Mouse (Mus musculus) bone marrow, adult 2 months (tissue): ENCODE data around the gene Ankrd55. TPM values are rescaled to one million over a fixed set of nuclear protein-coding genes. Genes with fewer than 3 reads are reported as not detected.

Source experiments
- H3K27ac ChIP-seq: fragments of 200-500 bp; 2 replicates; pipeline ENCODE4 v1.5.1; 2012; ENCODE audit warnings: low read depth, mild to moderate bottlenecking, control low read depth, inconsistent platforms, low read length; ENCODE audit not compliant: control insufficient read depth, poor library complexity, insufficient read depth
- H3K4me1 ChIP-seq: fragments of 200-500 bp; 2 replicates; pipeline ENCODE4 v1.6.1; 2011; ENCODE audit warnings: low read length; ENCODE audit not compliant: control insufficient read depth, insufficient read depth
- H3K4me3 ChIP-seq: fragments of 200-500 bp; replicated peaks from 2 replicates; pipeline ENCODE3; 2011; ENCODE audit warnings: mild to moderate bottlenecking, low read depth, low read length, control low read depth; ENCODE audit not compliant: control insufficient read depth
- CTCF ChIP-seq: fragments of 200-500 bp; IDR thresholded peaks from 2 replicates; pipeline ENCODE4 v1.5.1; 2011; ENCODE audit warnings: low read length, control low read depth; ENCODE audit not compliant: control insufficient read depth, insufficient read depth
- POLR2A ChIP-seq: fragments of 200-500 bp; IDR thresholded peaks from 2 replicates; pipeline ENCODE4 v1.6.1; 2011; ENCODE audit warnings: low read depth, mild to moderate bottlenecking, control low read depth, low read length, borderline replicate concordance; ENCODE audit not compliant: control insufficient read depth
- WGBS: fragments of 180-500 bp; shearing (Covaris S2); methylation state at CpG from one replicate; pipeline ENCODE4 v1.1.7; 2018; 5-methylcytosine and 5-hydroxymethylcytosine counted together
- polyA plus RNA-seq: library from polyadenylated mRNA; stranded (reverse); fragments of >200 nt; gene quantifications from 2 replicates; pipeline ENCODE4 v1.2.4, GENCODE M21; 2011; ENCODE audit warnings: low replicate concordance; ENCODE audit not compliant: missing spikeins, insufficient read depth, insufficient read length

Gene Ankrd55
- polyA plus RNA-seq, 1 experiment: not detected

GRCm38 (mm10) chr13:112315442-112315841 is 27.2 kb downstream of the Ankrd55 start:
- no peaks in the 10 kb centered on the region for H3K4me1 ChIP-seq
- H3K4me3 ChIP-seq: no peak overlapping the region
- WGBS: 65% methylated on average over 3 of the region's 3 CpGs
- H3K27ac ChIP-seq: no peak overlapping the region
- no peak for TF ChIP-seq POLR2A

DNA sequence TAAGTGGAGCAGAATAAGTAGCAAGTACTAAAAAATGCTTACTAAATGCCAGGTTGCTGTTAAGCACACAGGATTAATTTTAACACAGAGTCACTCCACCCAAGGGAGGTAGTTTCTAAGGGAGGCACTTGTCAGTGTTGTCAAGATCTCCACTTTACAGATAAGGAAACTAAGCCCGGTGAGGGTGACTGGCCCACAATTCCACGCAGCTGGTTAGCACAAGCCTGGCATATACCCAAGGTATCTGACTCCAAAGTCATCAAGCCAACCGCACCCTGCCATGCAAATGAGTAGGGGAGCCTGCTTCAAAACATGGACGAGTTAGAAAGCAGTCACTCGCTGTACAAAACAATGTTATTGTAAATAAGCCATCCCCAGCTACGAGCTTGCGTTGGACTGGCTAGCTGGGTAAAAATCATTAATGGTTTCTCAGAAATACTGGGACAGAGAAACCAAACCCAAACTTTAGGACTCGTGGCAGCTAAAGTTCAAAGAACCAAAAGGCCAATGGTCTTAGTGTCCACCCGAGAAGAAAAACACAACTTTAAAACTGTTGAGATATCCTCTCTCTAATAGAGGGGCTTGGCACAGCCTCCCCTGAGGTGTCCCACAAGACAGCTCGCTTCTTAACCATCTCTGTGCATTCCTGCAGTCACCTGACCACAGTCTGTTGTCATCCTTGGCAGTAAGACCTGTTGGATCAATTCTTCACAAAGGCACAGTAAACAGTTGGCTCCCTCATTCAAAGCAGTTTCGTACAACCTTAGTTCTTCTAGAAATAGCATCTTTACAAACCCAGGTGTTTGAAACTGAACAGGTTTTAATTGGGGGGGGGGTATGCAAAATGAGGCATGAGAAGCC is 28.6 kb downstream of the Ankrd55 start:
- WGBS: 53% methylated on average over 11 of the region's 11 CpGs
- Histone ChIP-seq H3K4me3 (no peak overlapping the region), H3K4me1 (no peaks in the 10 kb centered on the region), H3K27ac (no peak overlapping the region)
- TF ChIP-seq POLR2A (no peak), CTCF (no peak)

DNA sequence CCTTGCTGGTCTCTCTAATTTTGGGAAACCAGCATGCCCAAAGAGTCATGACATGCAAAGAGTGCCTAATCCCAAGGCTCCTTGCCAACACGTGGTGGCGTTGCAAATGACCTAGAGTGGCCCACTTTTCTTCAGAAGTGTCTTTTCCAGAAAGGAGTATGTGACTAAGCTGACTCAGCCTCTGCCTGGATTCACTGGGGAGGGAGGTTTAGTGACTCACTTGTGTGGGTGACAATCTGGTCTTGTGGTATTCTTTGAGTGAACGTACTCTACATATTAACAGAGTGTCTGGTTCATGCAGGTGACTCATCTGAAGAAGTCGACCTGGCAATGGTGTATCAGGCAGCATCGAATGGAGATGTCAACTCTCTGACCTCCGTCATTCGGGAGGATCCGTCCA is 29.9 kb downstream of the Ankrd55 start:
- 78% methylated on average over 8 of the region's 8 CpGs for WGBS
- no peak for TF ChIP-seq POLR2A
- TF ChIP-seq CTCF: no peak
- no peak overlapping the region for H3K27ac ChIP-seq
- peaks cover 1% of the 10 kb centered on the region for H3K4me1 ChIP-seq
- H3K4me3 ChIP-seq: no peak overlapping the region

- WGBS: 23% methylated on average over 12 of the region's 12 CpGs
- TF ChIP-seq CTCF: no peak
- TF ChIP-seq POLR2A: no peak
- Histone ChIP-seq H3K4me1 (peaks cover 1% of the 10 kb centered on the region), H3K4me3 (no peak overlapping the region), H3K27ac (peak overlapping the region; percentile 63; the same call in 1 of the 2 replicates)
Observed at GRCm38 (mm10) chr13:112323591-112324266, 35.5 kb downstream of the Ankrd55 start.

DNA sequence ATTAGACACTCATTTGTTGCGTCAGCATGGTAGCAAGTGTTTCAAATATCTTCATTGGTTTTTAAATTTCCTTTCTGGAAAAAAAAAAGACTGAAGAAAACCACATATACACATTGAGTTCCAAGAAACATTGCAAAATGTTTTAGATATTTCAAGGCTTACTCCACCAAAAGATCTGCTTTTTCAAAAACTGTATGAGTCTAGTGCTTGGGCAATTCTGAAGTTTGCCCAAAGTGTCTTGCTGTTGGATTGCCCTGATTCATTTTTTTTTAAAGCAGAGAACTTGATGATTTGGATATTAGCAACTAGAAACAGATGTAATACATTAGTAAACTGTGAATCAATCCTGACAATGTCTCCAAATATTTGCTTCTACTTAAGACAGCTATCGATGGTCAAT is 36.9 kb downstream of the Ankrd55 start:
- peaks cover 1% of the 10 kb centered on the region for H3K4me1 ChIP-seq
- no peak overlapping the region for H3K27ac ChIP-seq
- H3K4me3 ChIP-seq: no peak overlapping the region
- WGBS: 63% methylated on average over 2 of the region's 2 CpGs
- TF ChIP-seq CTCF (no peak), POLR2A (no peak)

DNA sequence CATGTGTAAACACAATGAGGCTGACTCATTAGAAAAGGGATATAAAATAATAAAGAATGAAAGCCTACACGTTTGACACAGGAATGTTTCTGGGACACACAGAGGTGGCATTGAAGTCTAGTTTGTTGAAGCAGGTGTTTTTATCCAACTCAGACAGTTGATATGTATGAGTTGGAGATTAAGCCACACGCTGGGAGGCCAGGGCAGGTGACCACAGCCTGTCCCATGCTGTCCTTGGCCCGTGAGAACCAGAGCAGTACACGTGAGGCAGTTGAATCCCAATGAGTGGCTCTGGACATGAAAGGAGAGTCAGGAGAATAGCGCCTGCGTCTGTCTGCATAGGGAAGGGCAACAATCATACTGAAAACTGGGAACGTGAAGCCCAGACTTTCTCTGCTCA is 38.2 kb downstream of the Ankrd55 start:
- no peak for TF ChIP-seq POLR2A
- TF ChIP-seq CTCF: no peak
- no peak overlapping the region for H3K27ac ChIP-seq
- 79% methylated on average over 7 of the region's 7 CpGs for WGBS
- peaks cover 1% of the 10 kb centered on the region for H3K4me1 ChIP-seq
- no peak overlapping the region for H3K4me3 ChIP-seq

- 80% methylated on average over 5 of the region's 5 CpGs for WGBS
- TF ChIP-seq CTCF (no peak), POLR2A (no peak)
- no peak overlapping the region for H3K27ac ChIP-seq
- H3K4me3 ChIP-seq: no peak overlapping the region
- peaks cover 1% of the 10 kb centered on the region for H3K4me1 ChIP-seq
Observed at GRCm38 (mm10) chr13:112326977-112327376, 38.7 kb downstream of the Ankrd55 start.

GRCm38 (mm10) chr13:112327511-112327910 is 39.3 kb downstream of the Ankrd55 start:
- Histone ChIP-seq H3K4me1 (peaks cover 1% of the 10 kb centered on the region), H3K4me3 (no peak overlapping the region), H3K27ac (no peak overlapping the region)
- 69% methylated on average over 4 of the region's 4 CpGs for WGBS
- TF ChIP-seq CTCF (no peak), POLR2A (no peak)
